Comparison of ENCODE assay signal across 13 mouse cellular contexts in genomic region chr16:10471950-10472349, GRCm38 (mm10).
"Had no signal": no experiment of that assay in that cellular context is flagged by ENCODE, and none has a peak within 500 bp of the region (broad histone marks: within the 10 kb centered on the region; RNA-seq: fewer than 3 reads in every experiment).

No protein-coding gene starts in this region.

- H3K27ac ChIP-seq: limb, embryonic 12.5 days; liver, embryonic 13.5 days; midbrain, embryonic 12.5 days had no signal

- H3K4me1 ChIP-seq: limb, embryonic 12.5 days; midbrain, embryonic 12.5 days had no signal

- H3K36me3 ChIP-seq: limb, embryonic 12.5 days; liver, embryonic 13.5 days; lung, embryonic 15.5 days; midbrain, embryonic 12.5 days had no signal

- H3K9ac ChIP-seq: limb, embryonic 12.5 days; liver, embryonic 13.5 days; liver, postnatal 0 days; lung, embryonic 15.5 days; midbrain, embryonic 12.5 days had no signal

- H3K9me3 ChIP-seq: limb, embryonic 12.5 days; liver, embryonic 13.5 days; lung, embryonic 15.5 days; midbrain, embryonic 12.5 days had no signal

- DNase-seq: layer of hippocampus, adult 9-11 months; layer of hippocampus, postnatal 36 days; liver; liver, embryonic 13.5 days; liver, postnatal 0 days; right cerebral cortex, postnatal 14 days; thymus, adult 18-20 months; thymus, postnatal 14 days had no signal

- H3K4me2 ChIP-seq: limb, embryonic 12.5 days; liver, embryonic 13.5 days; lung, embryonic 15.5 days; midbrain, embryonic 12.5 days had no signal

- H3K27me3 ChIP-seq: limb, embryonic 12.5 days; liver, embryonic 13.5 days; lung, embryonic 15.5 days; midbrain, embryonic 12.5 days had no signal

- ATAC-seq: hindbrain, embryonic 16.5 days; inflammation-experienced regulatory T-cells, adult 6 months; liver, postnatal 0 days had no signal

- H3K4me3 ChIP-seq: limb, embryonic 12.5 days; liver, embryonic 13.5 days; lung, embryonic 15.5 days; midbrain, embryonic 12.5 days had no signal
